Mouse (Mus musculus) embryonic facial prominence, embryonic 12.5 days (tissue): ENCODE measurements around the gene Ap2a1. TPM values are rescaled to one million over a fixed set of nuclear protein-coding genes. Genes with fewer than 3 reads are reported as not detected.
A peak's percentile ranks its signal among the peaks of the same experiment; 100 is the strongest.

Experiments used
- ATAC-seq: fragments of 200-750 bp; cut with Nextera tagmentation; 2 replicates; pipeline ENCODE4 v1.8.0; 2017; ENCODE audit not compliant: insufficient number of reproducible peaks, insufficient read depth, low FRiP score, low TSS enrichment
- H3K27ac ChIP-seq: fragments of 300-500 bp; sonication (generic); 2 replicates; pipeline ENCODE4 v1.5.1; 2016; ENCODE audit warnings: mild to moderate bottlenecking
- H3K27me3 ChIP-seq: fragments of 300-500 bp; sonication (generic); 2 replicates; pipeline ENCODE4 v1.6.1; 2016; ENCODE audit warnings: mild to moderate bottlenecking, moderate library complexity
- H3K36me3 ChIP-seq: fragments of 300-500 bp; sonication (generic); 2 replicates; pipeline ENCODE4 v1.6.1; 2016; ENCODE audit warnings: mild to moderate bottlenecking
- H3K4me1 ChIP-seq: fragments of 300-500 bp; sonication (generic); 2 replicates; pipeline ENCODE4 v1.6.1; 2016
- H3K4me2 ChIP-seq: fragments of 300-500 bp; sonication (generic); replicated peaks from 2 replicates; pipeline ENCODE4 v1.6.1; 2016; ENCODE audit warnings: mild to moderate bottlenecking, moderate library complexity
- H3K4me3 ChIP-seq: fragments of 300-500 bp; sonication (generic); 2 replicates; pipeline ENCODE4 v1.5.1; 2016; ENCODE audit warnings: mild to moderate bottlenecking
- H3K9ac ChIP-seq: fragments of 300-500 bp; sonication (generic); 2 replicates; pipeline ENCODE4 v1.6.1; 2016; ENCODE audit warnings: mild to moderate bottlenecking, moderate library complexity
- H3K9me3 ChIP-seq: fragments of 300-500 bp; sonication (generic); 2 replicates; pipeline ENCODE4 v1.6.1; 2016; ENCODE audit warnings: mild to moderate bottlenecking, moderate library complexity
- WGBS: fragments of 180-500 bp; shearing (Covaris S2); methylation state at CpG from one replicate; pipeline ENCODE4 v1.1.7; 2016; 5-methylcytosine and 5-hydroxymethylcytosine counted together
- polyA plus RNA-seq: library from polyadenylated mRNA; unstranded; fragments of >200 nt; fragmentation: Nextera tagmentation; extraction: Ambion mirVana; gene quantifications from 2 replicates; pipeline ENCODE4 v1.2.1, GENCODE M21; 2016

Gene Ap2a1
- polyA plus RNA-seq, 1 experiment from 2014 or later: 84.7 TPM

GRCm38 (mm10) chr7:44861429-44861816 lies 67.9 kb downstream of the Ap2a1 start:
- Histone ChIP-seq H3K4me1 (peaks cover 40% of the 10 kb centered on the region), H3K36me3 (peaks cover 52% of the 10 kb centered on the region), H3K9ac (no peak overlapping the region), H3K4me3 (no peak overlapping the region), H3K4me2 (no peak overlapping the region), H3K27me3 (no peaks in the 10 kb centered on the region), H3K27ac (peak overlapping the region; percentile 43; the same call in 1 of the 2 replicates), H3K9me3 (no peaks in the 10 kb centered on the region)
- 80% methylated on average over 14 of the region's 14 CpGs for WGBS
- ATAC-seq: no peak

DNA sequence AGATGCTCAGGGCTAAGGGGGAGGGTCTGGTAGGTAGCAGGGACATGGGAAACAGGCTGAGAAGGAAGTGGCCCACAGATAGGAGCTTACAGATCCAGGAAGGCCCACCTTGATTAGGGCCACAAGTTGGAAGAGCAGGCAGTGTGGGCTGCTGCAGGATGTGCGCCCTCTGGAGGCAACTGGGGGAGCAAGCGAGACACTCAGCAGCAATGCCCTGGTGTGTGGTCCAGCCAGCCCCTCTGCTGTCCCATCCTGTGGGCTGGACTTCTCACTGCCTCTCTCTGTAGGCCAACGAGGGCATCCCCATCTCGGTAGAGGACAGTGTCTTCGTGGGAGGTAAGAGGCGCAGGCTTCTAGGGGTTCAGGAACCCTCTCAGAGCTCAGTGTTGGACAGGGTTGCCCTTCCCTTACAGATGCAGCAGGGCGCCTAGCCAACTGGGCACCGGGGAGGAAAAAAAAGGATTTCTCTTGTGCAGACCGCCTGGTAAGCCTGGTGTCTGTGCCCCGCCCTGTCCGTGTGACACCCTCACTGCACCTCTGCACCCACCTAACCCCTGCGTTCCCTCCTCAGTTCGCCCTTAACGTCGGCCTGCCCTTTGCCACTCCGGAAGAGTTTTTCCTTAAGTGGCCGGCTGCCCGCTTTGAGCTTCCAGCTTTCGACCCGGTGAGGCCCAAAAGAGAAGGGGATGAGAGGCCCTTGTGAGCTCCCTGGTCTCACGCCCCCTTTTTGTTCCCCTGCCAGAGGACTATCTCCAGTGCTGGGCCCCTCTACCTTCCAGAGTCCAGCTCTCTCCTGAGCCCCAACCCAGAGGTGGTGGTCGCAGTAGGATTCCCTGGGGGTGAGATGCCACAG lies 68.5 kb downstream of the Ap2a1 start:
- H3K27ac ChIP-seq: peak overlapping the region; percentile 43; the same call in 1 of the 2 replicates
- H3K4me1 ChIP-seq: peaks cover 36% of the 10 kb centered on the region
- no peaks in the 10 kb centered on the region for H3K27me3 ChIP-seq
- H3K4me2 ChIP-seq: no peak overlapping the region
- H3K9ac ChIP-seq: no peak overlapping the region
- WGBS: 63% methylated on average over 22 of the region's 22 CpGs
- H3K36me3 ChIP-seq: peaks cover 45% of the 10 kb centered on the region
- ATAC-seq: no peak
- no peaks in the 10 kb centered on the region for H3K9me3 ChIP-seq
- H3K4me3 ChIP-seq: no peak overlapping the region

GRCm38 (mm10) chr7:44859896-44860295 lies 69.4 kb downstream of the Ap2a1 start:
- Histone ChIP-seq H3K9me3 (no peaks in the 10 kb centered on the region), H3K9ac (no peak overlapping the region), H3K4me1 (peaks cover 30% of the 10 kb centered on the region), H3K4me3 (no peak overlapping the region), H3K27me3 (no peaks in the 10 kb centered on the region), H3K36me3 (peaks cover 36% of the 10 kb centered on the region), H3K4me2 (no peak overlapping the region), H3K27ac (no peak overlapping the region)
- no peak for ATAC-seq
- 91% methylated on average over 11 of the region's 11 CpGs for WGBS

GRCm38 (mm10) chr7:44857905-44858304 lies 71.4 kb downstream of the Ap2a1 start:
- peak overlapping the region; percentile 92; the same call in 1 of the 2 replicates for H3K27ac ChIP-seq

DNA sequence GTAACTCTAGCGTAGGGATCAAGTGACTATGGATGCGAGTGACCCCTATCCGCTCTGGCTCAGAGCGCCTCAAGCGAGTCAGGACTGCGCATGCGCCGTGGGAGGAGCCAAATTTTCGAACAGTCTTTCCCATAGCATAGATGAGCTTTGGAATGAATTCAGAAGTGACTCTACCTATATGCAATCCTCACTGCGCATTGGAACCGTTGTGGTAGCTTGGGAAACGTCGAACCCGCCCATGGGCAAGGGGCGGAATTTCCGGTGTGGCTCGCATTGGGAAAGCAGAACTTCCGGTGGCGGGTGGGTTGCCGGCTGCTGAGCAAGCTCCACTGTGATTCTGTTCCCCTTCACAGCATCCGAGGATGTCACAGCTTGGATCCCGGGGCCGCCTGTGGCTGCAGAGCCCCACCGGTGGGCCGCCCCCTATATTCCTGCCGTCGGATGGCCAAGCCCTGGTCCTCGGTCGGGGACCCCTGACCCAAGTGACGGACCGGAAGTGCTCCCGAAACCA lies 72.2 kb downstream of the Ap2a1 start, which contains the start of gene Pnkp:
TSS of gene Pnkp (plus strand) at position 98 of the 511 bp plus-strand sequence.
- H3K27ac ChIP-seq: peak within 1 kb of the TSS; percentile 92
- H3K36me3 ChIP-seq: peaks cover 17% of the 10 kb centered on the region
- under 1% methylated on average over 32 of the region's 32 CpGs for WGBS
- peak within 1 kb of the TSS; percentile 80 for H3K4me2 ChIP-seq
- H3K9ac ChIP-seq: peak within 1 kb of the TSS; percentile 78
- H3K27me3 ChIP-seq: no peaks in the 10 kb centered on the region
- peak within 1 kb of the TSS; percentile 75 for H3K4me3 ChIP-seq
- no peaks in the 10 kb centered on the region for H3K9me3 ChIP-seq
- ATAC-seq: peak; percentile 8; the same call in 1 of the 2 replicates
- peaks cover 40% of the 10 kb centered on the region for H3K4me1 ChIP-seq

More at GRCm38 (mm10) chr7:44857905-44858304, 71.4 kb downstream of the Ap2a1 start:
- Histone ChIP-seq H3K36me3 (peaks cover 18% of the 10 kb centered on the region), H3K9me3 (no peaks in the 10 kb centered on the region), H3K27me3 (no peaks in the 10 kb centered on the region), H3K4me3 (peak overlapping the region; percentile 75), H3K4me1 (peaks cover 34% of the 10 kb centered on the region), H3K4me2 (peak overlapping the region; percentile 80), H3K9ac (peak overlapping the region; percentile 78)
- WGBS: 30% methylated on average over 8 of the region's 8 CpGs
- no peak for ATAC-seq

- 61% methylated on average over 9 of the region's 9 CpGs for WGBS
- H3K4me1 ChIP-seq: peaks cover 40% of the 10 kb centered on the region
- ATAC-seq: no peak
- H3K36me3 ChIP-seq: peaks cover 12% of the 10 kb centered on the region; the same call in 1 of the 2 replicates
- H3K4me2 ChIP-seq: peak overlapping the region; percentile 80
- H3K27me3 ChIP-seq: no peaks in the 10 kb centered on the region
- H3K27ac ChIP-seq: peak overlapping the region; percentile 92
- H3K9me3 ChIP-seq: no peaks in the 10 kb centered on the region
- no peak overlapping the region for H3K9ac ChIP-seq
- H3K4me3 ChIP-seq: peak overlapping the region; percentile 75
Observed at GRCm38 (mm10) chr7:44856265-44856916, 72.9 kb downstream of the Ap2a1 start.

- Histone ChIP-seq H3K9ac (peak overlapping the region; percentile 54), H3K27ac (peak overlapping the region; percentile 89), H3K4me1 (peaks cover 42% of the 10 kb centered on the region), H3K27me3 (no peaks in the 10 kb centered on the region), H3K4me3 (peak overlapping the region; percentile 44), H3K9me3 (no peaks in the 10 kb centered on the region), H3K4me2 (peak overlapping the region; percentile 74), H3K36me3 (peaks cover 13% of the 10 kb centered on the region; the same call in 1 of the 2 replicates)
- 43% methylated on average over 10 of the region's 10 CpGs for WGBS
- no peak for ATAC-seq
Observed at GRCm38 (mm10) chr7:44855036-44855435, 74.3 kb downstream of the Ap2a1 start.

GRCm38 (mm10) chr7:44854356-44855031 lies 74.8 kb downstream of the Ap2a1 start:
- Histone ChIP-seq H3K4me1 (peaks cover 42% of the 10 kb centered on the region), H3K36me3 (peaks cover 13% of the 10 kb centered on the region; the same call in 1 of the 2 replicates), H3K4me2 (peak overlapping the region; percentile 74), H3K27me3 (no peaks in the 10 kb centered on the region), H3K9ac (peak overlapping the region; percentile 54), H3K27ac (peak overlapping the region; percentile 89), H3K4me3 (peak overlapping the region; percentile 44), H3K9me3 (no peaks in the 10 kb centered on the region)
- ATAC-seq: 0 out of 2 replicates have a peak, but pooled peaks have one; percentile 11
- WGBS: 2% methylated on average over 45 of the region's 45 CpGs

- Histone ChIP-seq H3K36me3 (peaks cover 13% of the 10 kb centered on the region; the same call in 1 of the 2 replicates), H3K4me1 (peaks cover 42% of the 10 kb centered on the region), H3K9me3 (no peaks in the 10 kb centered on the region), H3K27ac (peak overlapping the region; percentile 89), H3K9ac (peak overlapping the region; percentile 54), H3K4me3 (peak overlapping the region; percentile 44), H3K4me2 (peak overlapping the region; percentile 74), H3K27me3 (no peaks in the 10 kb centered on the region)
- ATAC-seq: no peak
- WGBS: 37% methylated on average over 26 of the region's 26 CpGs
Observed at GRCm38 (mm10) chr7:44853596-44854355, 75.5 kb downstream of the Ap2a1 start.

DNA sequence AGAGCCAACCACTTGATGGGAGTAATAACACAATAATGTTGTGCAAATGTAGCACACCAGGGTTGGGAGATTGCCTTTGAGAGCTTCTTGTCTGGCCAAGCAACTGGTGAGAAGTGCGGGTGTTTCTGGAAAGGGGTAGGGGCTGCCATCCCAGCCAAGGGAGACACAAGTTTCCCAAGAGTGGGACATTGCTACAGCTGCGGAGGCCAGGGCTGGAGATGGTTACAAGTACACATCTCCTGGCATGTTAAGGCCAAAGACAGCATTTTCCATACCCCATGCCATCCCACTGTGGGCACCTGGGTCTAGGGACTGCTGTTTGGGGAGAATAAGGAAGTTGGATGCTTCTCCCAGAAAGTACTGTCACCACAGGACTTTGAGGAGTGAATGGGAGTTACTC lies 76.2 kb downstream of the Ap2a1 start:
- Histone ChIP-seq H3K4me2 (no peak overlapping the region), H3K9me3 (no peaks in the 10 kb centered on the region), H3K36me3 (peaks cover 13% of the 10 kb centered on the region; the same call in 1 of the 2 replicates), H3K4me1 (peaks cover 37% of the 10 kb centered on the region), H3K4me3 (no peak overlapping the region), H3K9ac (no peak overlapping the region), H3K27me3 (no peaks in the 10 kb centered on the region), H3K27ac (no peak overlapping the region)
- no peak for ATAC-seq
- WGBS: 93% methylated on average over 2 of the region's 2 CpGs
